Mouse (Mus musculus) erythroblast, embryonic 14.5 days (primary cell): ENCODE data around the gene Olfr632.

Experiments
- GATA1 ChIP-seq: IDR thresholded peaks from 2 replicates; pipeline ENCODE4 v1.6.1; 2012; ENCODE audit warnings: low read length, inconsistent platforms, mixed read lengths
- TAL1 ChIP-seq: IDR thresholded peaks from 3 replicates; pipeline ENCODE4 v1.6.1; 2012; ENCODE audit warnings: low read length, inconsistent platforms, mixed read lengths

GRCm38 (mm10) chr7:103971782-103972181 is 37.6 kb downstream of the Olfr632 start:
- no peak for TF ChIP-seq TAL1
- no peak for TF ChIP-seq GATA1
